In genomic region chr19:14871178-14871867, GRCm38 (mm10) we compare ENCODE assay signal across 12 mouse cellular contexts.
A peak's percentile ranks its signal among the peaks of the same experiment; 100 is the strongest.
DNase-seq lines count a peak whose midpoint lies in the region; ATAC-seq and TF ChIP-seq lines count a peak whose summit lies in the region.
"Had no signal": no experiment of that assay in that cellular context is flagged by ENCODE, and none has a peak within 500 bp of the region (broad histone marks: within the 10 kb centered on the region; RNA-seq: fewer than 3 reads in every experiment).

No protein-coding gene starts in this region.

- WGBS in kidney, postnatal 0 days = 7% methylated on average over 7 of the region's 7 CpGs
- 9% methylated on average over 7 of the region's 7 CpGs for WGBS in hindbrain, embryonic 11.5 days
- 8% methylated on average over 7 of the region's 7 CpGs for WGBS in midbrain, postnatal 0 days

- POLR2A ChIA-PET in Patski (lab: Charles Lee) = no interaction called here

- no peak for ATAC-seq in kidney, postnatal 0 days (replicated peaks; ENCODE audit: low FRiP score, low read depth)
- ATAC-seq in Patski = peak; percentile 31
- peak; percentile 93 for ATAC-seq in hindbrain, embryonic 11.5 days (ENCODE audit: low FRiP score)
- ATAC-seq in midbrain, postnatal 0 days (ENCODE audit: low FRiP score) = peak; percentile 91
- ATAC-seq in erythroid progenitor cell, adult 5-6 weeks (replicated peaks; ENCODE audit: low FRiP score, poor library complexity, severe bottlenecking) = no peak

- no peak overlapping the region for H3K9ac ChIP-seq in kidney, postnatal 0 days (ENCODE audit: low read depth, low read length)
- H3K9ac ChIP-seq in hindbrain, embryonic 11.5 days (ENCODE audit: low read depth, low read length) = no peak overlapping the region
- H3K9ac ChIP-seq in midbrain, postnatal 0 days (replicated peaks; ENCODE audit: low read length, poor library complexity, severe bottlenecking) = no peak overlapping the region

- no peak overlapping the region for H3K4me3 ChIP-seq in kidney, postnatal 0 days (replicated peaks; ENCODE audit: low read depth, low read length)
- no peak overlapping the region for H3K4me3 ChIP-seq in hindbrain, embryonic 11.5 days (ENCODE audit: low read depth, low read length)
- no peak overlapping the region for H3K4me3 ChIP-seq in midbrain, postnatal 0 days (ENCODE audit: low read depth, low read length)

- H3K36me3 ChIP-seq in kidney, postnatal 0 days (ENCODE audit: insufficient read depth, low read length) = no peaks in the 10 kb centered on the region
- no peaks in the 10 kb centered on the region for H3K36me3 ChIP-seq in hindbrain, embryonic 11.5 days (ENCODE audit: control insufficient read depth, insufficient read depth, low read length)
- no peaks in the 10 kb centered on the region for H3K36me3 ChIP-seq in midbrain, postnatal 0 days (ENCODE audit: insufficient read depth, low read length)

- H3K27ac ChIP-seq in kidney, postnatal 0 days = no peak overlapping the region
- H3K27ac ChIP-seq in hindbrain, embryonic 11.5 days (ENCODE audit: low read depth, low read length) = peak overlapping the region; percentile 24; the same call in 1 of the 2 replicates
- H3K27ac ChIP-seq in midbrain, postnatal 0 days (ENCODE audit: low read depth, low read length) = no peak overlapping the region

- H3K9me3 ChIP-seq in kidney, postnatal 0 days (replicated peaks; ENCODE audit: low read length) = no peaks in the 10 kb centered on the region
- no peaks in the 10 kb centered on the region for H3K9me3 ChIP-seq in hindbrain, embryonic 11.5 days (ENCODE audit: control insufficient read depth, low read length)
- no peaks in the 10 kb centered on the region for H3K9me3 ChIP-seq in midbrain, postnatal 0 days (ENCODE audit: low read length)

- DNase-seq in kidney, postnatal 0 days (ENCODE audit: low spot score) = peak; percentile 37
- no peak for DNase-seq in kidney, postnatal 36 days
- no peak for DNase-seq in Patski (ENCODE audit: low read depth, low spot score)
- peak; percentile 52 for DNase-seq in hindbrain, embryonic 11.5 days (ENCODE audit: low spot score)
- peak; percentile 70 for DNase-seq in midbrain, postnatal 0 days (ENCODE audit: low spot score)
- no peak for DNase-seq in gastrocnemius, postnatal 36 days
- no peak for DNase-seq in thymus, postnatal 10 days (ENCODE audit: low spot score in 2 of 2)
- DNase-seq: adrenal gland, postnatal 14 days; heart, postnatal 14 days; liver; thymus, adult 2 months had no signal

- CTCF ChIA-PET in Patski (lab: Charles Lee) = no interaction called here

- TF ChIP-seq CTCF in kidney, postnatal 0 days (IDR thresholded peaks at IDR 0.05; ENCODE audit: low read depth) = no peak
- TF ChIP-seq CTCF in Patski (IDR thresholded peaks at IDR 0.05) = no peak
- TF ChIP-seq CTCF in midbrain, postnatal 0 days (IDR thresholded peaks at IDR 0.05) = no peak

- in situ Hi-C loops in Patski (cut with MboI; ENCODE audit: low pct_unique_long_range_greater_than_20kb) = no loop called here

- intact Hi-C loops in gastrocnemius, postnatal 36 days (cut with DNase I) = no loop called here

- H3K27me3 ChIP-seq in kidney, postnatal 0 days (ENCODE audit: insufficient read depth, low read length) = no peaks in the 10 kb centered on the region
- H3K27me3 ChIP-seq in Patski = peaks cover 35% of the 10 kb centered on the region
- H3K27me3 ChIP-seq in hindbrain, embryonic 11.5 days (ENCODE audit: control insufficient read depth, insufficient read depth, low read length) = no peaks in the 10 kb centered on the region
- H3K27me3 ChIP-seq in midbrain, postnatal 0 days (ENCODE audit: insufficient read depth, low read length) = 0 out of 2 replicates have a peak, but pooled peaks cover 3% of the 10 kb centered on the region

- no peaks in the 10 kb centered on the region for H3K4me1 ChIP-seq in kidney, postnatal 0 days (replicated peaks; ENCODE audit: insufficient read depth, low read length)
- H3K4me1 ChIP-seq in hindbrain, embryonic 11.5 days (replicated peaks; ENCODE audit: control insufficient read depth, insufficient read depth, low read length) = 0 out of 2 replicates have a peak, but pooled peaks cover 4% of the 10 kb centered on the region
- no peaks in the 10 kb centered on the region; the same call in 1 of the 2 replicates for H3K4me1 ChIP-seq in midbrain, postnatal 0 days (ENCODE audit: insufficient read depth, low read length)

- no peak overlapping the region for H3K4me2 ChIP-seq in kidney, postnatal 0 days (ENCODE audit: low read length)
- H3K4me2 ChIP-seq in hindbrain, embryonic 11.5 days (replicated peaks; ENCODE audit: low read depth, low read length) = no peak overlapping the region
- H3K4me2 ChIP-seq in midbrain, postnatal 0 days (ENCODE audit: low read depth, low read length, poor library complexity, severe bottlenecking) = no peak overlapping the region

Comparison
In these comparisons a context has a peak if more than half of its experiments do, and no peak if none do; other contexts are left out.
1. DNase-seq: peak in kidney, postnatal 0 days (single experiment), hindbrain, embryonic 11.5 days (single experiment) and midbrain, postnatal 0 days (single experiment); none in kidney, postnatal 36 days (0 of 2), Patski (single experiment), gastrocnemius, postnatal 36 days (0 of 2) and thymus, postnatal 10 days (0 of 2).
2. ATAC-seq: peak in Patski (single experiment), hindbrain, embryonic 11.5 days (single experiment) and midbrain, postnatal 0 days (single experiment); none in kidney, postnatal 0 days (single experiment) and erythroid progenitor cell, adult 5-6 weeks (single experiment).